Mouse (Mus musculus): ENCODE measurements around the gene Agap1. TPM values are rescaled to one million over a fixed set of nuclear protein-coding genes. Genes with fewer than 3 reads are reported as not detected.

Gene Agap1
- polyA plus RNA-seq, 1 experiment from 2014 or later: 37.2 TPM

GRCm38 (mm10) chr1:89524369-89524768 lies 69.8 kb downstream of the Agap1 start:
- H3K4me1 ChIP-seq (replicated peaks; ENCODE audit: control insufficient read depth, insufficient read depth, low read length): peaks cover 20% of the 10 kb centered on the region
- H3K4me2 ChIP-seq (ENCODE audit: low read length): no peak overlapping the region
- no peaks in the 10 kb centered on the region for H3K27me3 ChIP-seq (replicated peaks; ENCODE audit: control insufficient read depth, insufficient read depth, low read length)
- H3K36me3 ChIP-seq (ENCODE audit: control insufficient read depth, insufficient read depth): no peaks in the 10 kb centered on the region
- peak; percentile 73 for ATAC-seq
- H3K27ac ChIP-seq (ENCODE audit: low read length): no peak overlapping the region
- H3K4me3 ChIP-seq (replicated peaks; ENCODE audit: low read length): no peak overlapping the region
- WGBS: 4% methylated on average over 4 of the region's 4 CpGs
- H3K9ac ChIP-seq (replicated peaks; ENCODE audit: low read depth, low read length): no peak overlapping the region
- no peaks in the 10 kb centered on the region for H3K9me3 ChIP-seq (ENCODE audit: control insufficient read depth, low read length)

GRCm38 (mm10) chr1:89524998-89525397 lies 70.4 kb downstream of the Agap1 start:
- Histone ChIP-seq H3K4me1 (replicated peaks; ENCODE audit: control insufficient read depth, insufficient read depth, low read length) (peaks cover 20% of the 10 kb centered on the region), H3K9ac (replicated peaks; ENCODE audit: low read depth, low read length) (no peak overlapping the region), H3K4me3 (replicated peaks; ENCODE audit: low read length) (no peak overlapping the region), H3K36me3 (ENCODE audit: control insufficient read depth, insufficient read depth) (no peaks in the 10 kb centered on the region), H3K27ac (ENCODE audit: low read length) (no peak overlapping the region), H3K9me3 (ENCODE audit: control insufficient read depth, low read length) (no peaks in the 10 kb centered on the region), H3K27me3 (replicated peaks; ENCODE audit: control insufficient read depth, insufficient read depth, low read length) (no peaks in the 10 kb centered on the region), H3K4me2 (ENCODE audit: low read length) (no peak overlapping the region)
- 67% methylated on average over 4 of the region's 4 CpGs for WGBS
- no peak for ATAC-seq

GRCm38 (mm10) chr1:89525825-89526224 lies 71.2 kb downstream of the Agap1 start:
- H3K4me1 ChIP-seq (replicated peaks; ENCODE audit: control insufficient read depth, insufficient read depth, low read length): peaks cover 20% of the 10 kb centered on the region
- no peak overlapping the region for H3K4me2 ChIP-seq (ENCODE audit: low read length)
- peak; percentile 37 for ATAC-seq
- H3K9ac ChIP-seq (replicated peaks; ENCODE audit: low read depth, low read length): no peak overlapping the region
- H3K4me3 ChIP-seq (replicated peaks; ENCODE audit: low read length): no peak overlapping the region
- H3K36me3 ChIP-seq (ENCODE audit: control insufficient read depth, insufficient read depth): no peaks in the 10 kb centered on the region
- H3K9me3 ChIP-seq (ENCODE audit: control insufficient read depth, low read length): no peaks in the 10 kb centered on the region
- WGBS: 25% methylated on average over 13 of the region's 13 CpGs
- H3K27ac ChIP-seq (ENCODE audit: low read length): no peak overlapping the region
- H3K27me3 ChIP-seq (replicated peaks; ENCODE audit: control insufficient read depth, insufficient read depth, low read length): no peaks in the 10 kb centered on the region

GRCm38 (mm10) chr1:89528671-89529276 lies 74.2 kb downstream of the Agap1 start:
- Histone ChIP-seq H3K4me2 (ENCODE audit: low read length) (no peak overlapping the region), H3K27me3 (replicated peaks; ENCODE audit: control insufficient read depth, insufficient read depth, low read length) (no peaks in the 10 kb centered on the region), H3K4me1 (replicated peaks; ENCODE audit: control insufficient read depth, insufficient read depth, low read length) (peaks cover 13% of the 10 kb centered on the region), H3K4me3 (replicated peaks; ENCODE audit: low read length) (no peak overlapping the region), H3K36me3 (ENCODE audit: control insufficient read depth, insufficient read depth) (no peaks in the 10 kb centered on the region), H3K27ac (ENCODE audit: low read length) (no peak overlapping the region), H3K9ac (replicated peaks; ENCODE audit: low read depth, low read length) (no peak overlapping the region), H3K9me3 (ENCODE audit: control insufficient read depth, low read length) (peaks cover 7% of the 10 kb centered on the region)
- WGBS: 72% methylated on average over 17 of the region's 17 CpGs
- no peak for ATAC-seq

GRCm38 (mm10) chr1:89533702-89534101 lies 79.1 kb downstream of the Agap1 start:
- H3K27me3 ChIP-seq (replicated peaks; ENCODE audit: control insufficient read depth, insufficient read depth, low read length): no peaks in the 10 kb centered on the region
- no peak overlapping the region for H3K27ac ChIP-seq (ENCODE audit: low read length)
- H3K4me2 ChIP-seq (ENCODE audit: low read length): no peak overlapping the region
- 65% methylated on average over 9 of the region's 9 CpGs for WGBS
- H3K4me1 ChIP-seq (replicated peaks; ENCODE audit: control insufficient read depth, insufficient read depth, low read length): 0 out of 2 replicates have a peak, but pooled peaks cover 3% of the 10 kb centered on the region
- ATAC-seq: no peak
- H3K4me3 ChIP-seq (replicated peaks; ENCODE audit: low read length): no peak overlapping the region
- H3K9ac ChIP-seq (replicated peaks; ENCODE audit: low read depth, low read length): no peak overlapping the region
- peaks cover 7% of the 10 kb centered on the region for H3K9me3 ChIP-seq (ENCODE audit: control insufficient read depth, low read length)
- H3K36me3 ChIP-seq (ENCODE audit: control insufficient read depth, insufficient read depth): no peaks in the 10 kb centered on the region

GRCm38 (mm10) chr1:89535206-89535605 lies 80.6 kb downstream of the Agap1 start:
- no peak overlapping the region for H3K9ac ChIP-seq (replicated peaks; ENCODE audit: low read depth, low read length)
- no peaks in the 10 kb centered on the region for H3K36me3 ChIP-seq (ENCODE audit: control insufficient read depth, insufficient read depth)
- H3K4me2 ChIP-seq (ENCODE audit: low read length): no peak overlapping the region
- H3K27ac ChIP-seq (ENCODE audit: low read length): no peak overlapping the region
- no peak overlapping the region for H3K4me3 ChIP-seq (replicated peaks; ENCODE audit: low read length)
- 0 out of 2 replicates have a peak, but pooled peaks cover 3% of the 10 kb centered on the region for H3K4me1 ChIP-seq (replicated peaks; ENCODE audit: control insufficient read depth, insufficient read depth, low read length)
- H3K9me3 ChIP-seq (ENCODE audit: control insufficient read depth, low read length): peaks cover 7% of the 10 kb centered on the region
- no peak for ATAC-seq
- H3K27me3 ChIP-seq (replicated peaks; ENCODE audit: control insufficient read depth, insufficient read depth, low read length): no peaks in the 10 kb centered on the region

GRCm38 (mm10) chr1:89538163-89538946 lies 83.7 kb downstream of the Agap1 start:
- ATAC-seq: no peak
- H3K27me3 ChIP-seq (replicated peaks; ENCODE audit: control insufficient read depth, insufficient read depth, low read length): no peaks in the 10 kb centered on the region
- no peak overlapping the region for H3K27ac ChIP-seq (ENCODE audit: low read length)
- H3K9ac ChIP-seq (replicated peaks; ENCODE audit: low read depth, low read length): no peak overlapping the region
- H3K4me1 ChIP-seq (replicated peaks; ENCODE audit: control insufficient read depth, insufficient read depth, low read length): peaks cover 21% of the 10 kb centered on the region
- 86% methylated on average over 18 of the region's 18 CpGs for WGBS
- H3K9me3 ChIP-seq (ENCODE audit: control insufficient read depth, low read length): no peaks in the 10 kb centered on the region
- H3K4me2 ChIP-seq (ENCODE audit: low read length): no peak overlapping the region
- H3K36me3 ChIP-seq (ENCODE audit: control insufficient read depth, insufficient read depth): no peaks in the 10 kb centered on the region
- H3K4me3 ChIP-seq (replicated peaks; ENCODE audit: low read length): no peak overlapping the region

- no peak overlapping the region for H3K9ac ChIP-seq (replicated peaks; ENCODE audit: low read depth, low read length)
- no peaks in the 10 kb centered on the region for H3K27me3 ChIP-seq (replicated peaks; ENCODE audit: control insufficient read depth, insufficient read depth, low read length)
- no peak for ATAC-seq
- H3K9me3 ChIP-seq (ENCODE audit: control insufficient read depth, low read length): no peaks in the 10 kb centered on the region
- H3K4me1 ChIP-seq (replicated peaks; ENCODE audit: control insufficient read depth, insufficient read depth, low read length): peaks cover 17% of the 10 kb centered on the region
- no peaks in the 10 kb centered on the region for H3K36me3 ChIP-seq (ENCODE audit: control insufficient read depth, insufficient read depth)
- no peak overlapping the region for H3K4me3 ChIP-seq (replicated peaks; ENCODE audit: low read length)
- no peak overlapping the region for H3K4me2 ChIP-seq (ENCODE audit: low read length)
- WGBS: 87% methylated on average over 13 of the region's 13 CpGs
- no peak overlapping the region for H3K27ac ChIP-seq (ENCODE audit: low read length)
Observed at GRCm38 (mm10) chr1:89539127-89539526, 84.5 kb downstream of the Agap1 start.

GRCm38 (mm10) chr1:89541151-89541550 lies 86.5 kb downstream of the Agap1 start:
- H3K27ac ChIP-seq (ENCODE audit: low read length): no peak overlapping the region
- no peaks in the 10 kb centered on the region for H3K9me3 ChIP-seq (ENCODE audit: control insufficient read depth, low read length)
- ATAC-seq: peak; percentile 19; the same call in 1 of the 2 replicates
- no peak overlapping the region for H3K4me3 ChIP-seq (replicated peaks; ENCODE audit: low read length)
- no peaks in the 10 kb centered on the region for H3K36me3 ChIP-seq (ENCODE audit: control insufficient read depth, insufficient read depth)
- H3K9ac ChIP-seq (replicated peaks; ENCODE audit: low read depth, low read length): no peak overlapping the region
- no peaks in the 10 kb centered on the region for H3K27me3 ChIP-seq (replicated peaks; ENCODE audit: control insufficient read depth, insufficient read depth, low read length)
- peaks cover 17% of the 10 kb centered on the region for H3K4me1 ChIP-seq (replicated peaks; ENCODE audit: control insufficient read depth, insufficient read depth, low read length)
- WGBS: 45% methylated on average over 13 of the region's 13 CpGs
- no peak overlapping the region for H3K4me2 ChIP-seq (ENCODE audit: low read length)

Data from forebrain, embryonic 16.5 days (tissue).